Mouse (Mus musculus): Measurements from ENCODE around the gene 1600002K03Rik. TPM values are rescaled to one million over a fixed set of nuclear protein-coding genes. Genes with fewer than 3 reads are reported as not detected.
A peak's percentile ranks its signal among the peaks of the same experiment; 100 is the strongest.

1600002K03Rik gene
- polyA plus RNA-seq (2016; fragmentation: Nextera tagmentation; extraction: Ambion mirVana) = 10.4 and 11.7 TPM in 2 replicates

- H3K9ac ChIP-seq = peak within 1 kb of the TSS; percentile 58
- H3K27ac ChIP-seq (ENCODE audit: poor library complexity, severe bottlenecking) = peak within 1 kb of the TSS; percentile 80
- 4% methylated on average over 35 of the region's 35 CpGs for WGBS
- peaks cover 47% of the 10 kb centered on the region for H3K4me1 ChIP-seq (replicated peaks)
- peak within 1 kb of the TSS; percentile 57 for H3K4me3 ChIP-seq
- no peaks in the 10 kb centered on the region for H3K27me3 ChIP-seq (replicated peaks)
- peaks cover 28% of the 10 kb centered on the region for H3K36me3 ChIP-seq
- no peaks in the 10 kb centered on the region for H3K9me3 ChIP-seq (replicated peaks)
- ATAC-seq (ENCODE audit: insufficient number of reproducible peaks, low FRiP score) = peak; percentile 82
- H3K4me2 ChIP-seq = peak within 1 kb of the TSS; percentile 69
These were observed at the start of gene 1600002K03Rik for GRCm38 (mm10) chr10:80172527-80173292. Gene 1600002K03Rik (plus strand): TSS chr10:80172944.

- peaks cover 27% of the 10 kb centered on the region for H3K4me1 ChIP-seq (replicated peaks)
- peaks cover 88% of the 10 kb centered on the region for H3K36me3 ChIP-seq
- H3K4me3 ChIP-seq = no peak overlapping the region
- WGBS = 87% methylated on average over 9 of the region's 9 CpGs
- H3K9ac ChIP-seq = no peak overlapping the region
- ATAC-seq (ENCODE audit: insufficient number of reproducible peaks, low FRiP score) = peak; percentile 10; the same call in 1 of the 2 replicates
- no peaks in the 10 kb centered on the region for H3K27me3 ChIP-seq (replicated peaks)
- H3K4me2 ChIP-seq = no peak overlapping the region
- H3K9me3 ChIP-seq (replicated peaks) = no peaks in the 10 kb centered on the region
- no peak overlapping the region for H3K27ac ChIP-seq (ENCODE audit: poor library complexity, severe bottlenecking)
These were observed 48.7 kb upstream of the 1600002K03Rik start for GRCm38 (mm10) chr10:80123932-80124562.

- WGBS = 95% methylated on average over 8 of the region's 8 CpGs
- no peak overlapping the region for H3K4me2 ChIP-seq
- H3K27me3 ChIP-seq (replicated peaks) = 0 out of 2 replicates have a peak, but pooled peaks cover 3% of the 10 kb centered on the region
- H3K36me3 ChIP-seq = peaks cover 95% of the 10 kb centered on the region
- ATAC-seq (ENCODE audit: insufficient number of reproducible peaks, low FRiP score) = no peak
- peaks cover 29% of the 10 kb centered on the region for H3K4me1 ChIP-seq (replicated peaks)
- H3K4me3 ChIP-seq = no peak overlapping the region
- no peak overlapping the region for H3K27ac ChIP-seq (ENCODE audit: poor library complexity, severe bottlenecking)
- H3K9ac ChIP-seq = no peak overlapping the region
- no peaks in the 10 kb centered on the region for H3K9me3 ChIP-seq (replicated peaks)
These were observed 44.8 kb upstream of the 1600002K03Rik start for GRCm38 (mm10) chr10:80127920-80128319.

- Histone ChIP-seq H3K4me1 (replicated peaks) (peaks cover 25% of the 10 kb centered on the region), H3K36me3 (peaks cover 83% of the 10 kb centered on the region), H3K4me2 (no peak overlapping the region), H3K4me3 (no peak overlapping the region), H3K27ac (ENCODE audit: poor library complexity, severe bottlenecking) (no peak overlapping the region), H3K27me3 (replicated peaks) (peaks cover 6% of the 10 kb centered on the region), H3K9me3 (replicated peaks) (no peaks in the 10 kb centered on the region), H3K9ac (no peak overlapping the region)
- ATAC-seq (ENCODE audit: insufficient number of reproducible peaks, low FRiP score) = no peak
- 92% methylated on average over 9 of the region's 9 CpGs for WGBS
These were observed 42.9 kb upstream of the 1600002K03Rik start for GRCm38 (mm10) chr10:80129846-80130245.

GRCm38 (mm10) chr10:80130403-80131031, 42.2 kb upstream of the 1600002K03Rik start:
- ATAC-seq (ENCODE audit: insufficient number of reproducible peaks, low FRiP score) = no peak
- WGBS = 85% methylated on average over 18 of the region's 18 CpGs
- no peak overlapping the region for H3K4me3 ChIP-seq

GRCm38 (mm10) chr10:80131316-80131951, 41.3 kb upstream of the 1600002K03Rik start:
- no peak overlapping the region for H3K27ac ChIP-seq (ENCODE audit: poor library complexity, severe bottlenecking)
- peaks cover 22% of the 10 kb centered on the region for H3K27me3 ChIP-seq (replicated peaks)
- H3K9ac ChIP-seq = 0 out of 2 replicates have a peak overlapping the region, but pooled peaks have one; percentile 6
- 23% methylated on average over 55 of the region's 55 CpGs for WGBS
- 0 out of 2 replicates have a peak, but pooled peaks cover 4% of the 10 kb centered on the region for H3K9me3 ChIP-seq (replicated peaks)
- H3K4me3 ChIP-seq = 0 out of 2 replicates have a peak overlapping the region, but pooled peaks have one; percentile 6
- H3K4me1 ChIP-seq (replicated peaks) = peaks cover 28% of the 10 kb centered on the region
- H3K36me3 ChIP-seq = peaks cover 67% of the 10 kb centered on the region
- no peak; the same call in 1 of the 2 replicates for ATAC-seq (ENCODE audit: insufficient number of reproducible peaks, low FRiP score)
- H3K4me2 ChIP-seq = peak overlapping the region; percentile 47

More at GRCm38 (mm10) chr10:80130403-80131031, 42.2 kb upstream of the 1600002K03Rik start:
- Histone ChIP-seq H3K27me3 (replicated peaks) (peaks cover 13% of the 10 kb centered on the region), H3K9me3 (replicated peaks) (no peaks in the 10 kb centered on the region), H3K4me1 (replicated peaks) (peaks cover 25% of the 10 kb centered on the region), H3K27ac (ENCODE audit: poor library complexity, severe bottlenecking) (no peak overlapping the region), H3K9ac (0 out of 2 replicates have a peak overlapping the region, but pooled peaks have one; percentile 6), H3K4me2 (no peak overlapping the region), H3K36me3 (peaks cover 76% of the 10 kb centered on the region)

GRCm38 (mm10) chr10:80131952-80132350, 40.8 kb upstream of the 1600002K03Rik start:
- H3K9ac ChIP-seq = no peak overlapping the region
- H3K4me3 ChIP-seq = no peak overlapping the region
- H3K27me3 ChIP-seq (replicated peaks) = peaks cover 27% of the 10 kb centered on the region
- H3K4me2 ChIP-seq = peak overlapping the region; percentile 47
- H3K4me1 ChIP-seq (replicated peaks) = peaks cover 33% of the 10 kb centered on the region
- WGBS = 46% methylated on average over 27 of the region's 27 CpGs
- ATAC-seq (ENCODE audit: insufficient number of reproducible peaks, low FRiP score) = no peak
- 0 out of 2 replicates have a peak, but pooled peaks cover 4% of the 10 kb centered on the region for H3K9me3 ChIP-seq (replicated peaks)
- peaks cover 62% of the 10 kb centered on the region for H3K36me3 ChIP-seq
- H3K27ac ChIP-seq (ENCODE audit: poor library complexity, severe bottlenecking) = no peak overlapping the region

GRCm38 (mm10) chr10:80133226-80133849, 39.4 kb upstream of the 1600002K03Rik start:
- no peak overlapping the region for H3K4me2 ChIP-seq
- 0 out of 2 replicates have a peak, but pooled peaks cover 4% of the 10 kb centered on the region for H3K9me3 ChIP-seq (replicated peaks)
- H3K4me1 ChIP-seq (replicated peaks) = peaks cover 47% of the 10 kb centered on the region
- H3K4me3 ChIP-seq = no peak overlapping the region
- ATAC-seq (ENCODE audit: insufficient number of reproducible peaks, low FRiP score) = no peak
- H3K27ac ChIP-seq (ENCODE audit: poor library complexity, severe bottlenecking) = no peak overlapping the region
- peaks cover 41% of the 10 kb centered on the region for H3K27me3 ChIP-seq (replicated peaks)
- H3K36me3 ChIP-seq = peaks cover 48% of the 10 kb centered on the region
- H3K9ac ChIP-seq = no peak overlapping the region
- WGBS = 71% methylated on average over 8 of the region's 8 CpGs

GRCm38 (mm10) chr10:80134421-80134820, 38.3 kb upstream of the 1600002K03Rik start:
- peaks cover 57% of the 10 kb centered on the region for H3K4me1 ChIP-seq (replicated peaks)
- peaks cover 37% of the 10 kb centered on the region for H3K36me3 ChIP-seq

GRCm38 (mm10) chr10:80135161-80135560, 37.6 kb upstream of the 1600002K03Rik start:
- no peak overlapping the region for H3K27ac ChIP-seq (ENCODE audit: poor library complexity, severe bottlenecking)
- H3K9ac ChIP-seq = no peak overlapping the region
- peaks cover 60% of the 10 kb centered on the region for H3K4me1 ChIP-seq (replicated peaks)
- no peak overlapping the region for H3K4me2 ChIP-seq
- 0 out of 2 replicates have a peak, but pooled peaks cover 4% of the 10 kb centered on the region for H3K9me3 ChIP-seq (replicated peaks)
- ATAC-seq (ENCODE audit: insufficient number of reproducible peaks, low FRiP score) = no peak
- H3K4me3 ChIP-seq = no peak overlapping the region
- H3K27me3 ChIP-seq (replicated peaks) = peaks cover 43% of the 10 kb centered on the region
- 82% methylated on average over 10 of the region's 10 CpGs for WGBS
- H3K36me3 ChIP-seq = peaks cover 30% of the 10 kb centered on the region

More at GRCm38 (mm10) chr10:80134421-80134820, 38.3 kb upstream of the 1600002K03Rik start:
- Histone ChIP-seq H3K27me3 (replicated peaks) (peaks cover 43% of the 10 kb centered on the region), H3K9ac (no peak overlapping the region), H3K4me2 (no peak overlapping the region), H3K4me3 (no peak overlapping the region), H3K27ac (ENCODE audit: poor library complexity, severe bottlenecking) (no peak overlapping the region), H3K9me3 (replicated peaks) (0 out of 2 replicates have a peak, but pooled peaks cover 4% of the 10 kb centered on the region)
- WGBS = 81% methylated on average over 9 of the region's 9 CpGs
- ATAC-seq (ENCODE audit: insufficient number of reproducible peaks, low FRiP score) = no peak
